Mouse (Mus musculus): Measurements from ENCODE around the gene Plekhm2.

Plekhm2 gene

DNA sequence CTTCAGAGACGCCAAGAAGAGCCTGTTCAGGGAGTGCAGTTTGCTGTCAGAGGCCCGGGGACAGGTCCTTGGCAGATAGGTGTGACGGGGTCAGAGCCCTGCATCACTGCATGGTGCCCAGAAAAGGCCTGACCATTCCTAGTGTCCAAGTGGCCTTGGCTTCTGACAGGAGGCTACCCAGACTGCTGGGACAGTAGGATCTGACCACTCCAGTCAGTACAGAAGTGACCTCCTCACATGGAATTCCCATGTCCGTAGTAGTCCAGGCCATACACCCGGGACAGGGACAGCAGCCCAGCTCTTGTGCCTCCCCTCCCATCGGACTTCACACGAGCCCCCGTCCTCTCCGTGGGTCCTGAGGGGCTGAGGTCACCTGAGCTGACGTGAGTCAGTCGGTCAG, 34.7 kb downstream of the Plekhm2 start:
- peak in 1 of 2 experiments; percentile 38 for DNase-seq

DNA sequence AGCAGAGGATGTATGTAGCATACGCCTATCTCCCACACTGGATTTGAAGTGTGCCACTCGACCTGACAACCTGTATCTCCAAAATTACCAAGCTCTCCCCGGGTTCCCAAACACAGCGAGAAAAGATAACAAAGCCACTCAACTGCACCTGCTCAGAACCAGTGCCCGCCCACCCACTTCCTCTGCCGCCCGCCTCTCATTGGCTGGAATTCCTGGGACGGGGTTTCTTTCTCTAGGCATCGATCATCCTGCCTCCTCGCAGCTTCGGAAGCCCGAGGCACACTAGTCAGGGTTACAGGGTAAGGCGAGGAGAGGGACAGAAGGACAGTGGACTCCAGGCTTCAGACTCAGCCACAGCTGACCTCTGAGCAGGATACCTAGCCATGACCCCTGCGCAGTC, 36.0 kb downstream of the Plekhm2 start:
- DNase-seq = peak in 1 of 2 experiments; percentile 40

DNA sequence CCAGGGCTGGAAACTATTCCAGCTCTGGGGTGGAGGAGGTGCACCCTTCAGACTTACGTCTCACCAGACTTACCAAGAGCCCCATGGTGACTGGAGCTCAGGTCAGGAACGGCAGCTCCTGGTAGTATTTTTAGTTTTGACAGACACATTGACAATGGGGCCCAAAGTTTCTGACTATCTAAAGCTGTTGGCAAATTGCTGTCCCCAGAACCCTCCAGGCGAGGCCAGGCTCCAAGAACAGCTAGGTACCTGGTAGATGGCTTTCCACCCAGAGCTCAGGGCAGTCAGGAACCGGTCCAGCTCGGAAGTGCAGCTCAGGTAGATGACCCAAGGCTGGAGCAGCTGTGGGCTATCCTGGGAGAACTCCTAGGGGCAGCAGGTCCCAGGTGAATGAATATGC, 37.2 kb downstream of the Plekhm2 start:
- DNase-seq = no peak

DNA sequence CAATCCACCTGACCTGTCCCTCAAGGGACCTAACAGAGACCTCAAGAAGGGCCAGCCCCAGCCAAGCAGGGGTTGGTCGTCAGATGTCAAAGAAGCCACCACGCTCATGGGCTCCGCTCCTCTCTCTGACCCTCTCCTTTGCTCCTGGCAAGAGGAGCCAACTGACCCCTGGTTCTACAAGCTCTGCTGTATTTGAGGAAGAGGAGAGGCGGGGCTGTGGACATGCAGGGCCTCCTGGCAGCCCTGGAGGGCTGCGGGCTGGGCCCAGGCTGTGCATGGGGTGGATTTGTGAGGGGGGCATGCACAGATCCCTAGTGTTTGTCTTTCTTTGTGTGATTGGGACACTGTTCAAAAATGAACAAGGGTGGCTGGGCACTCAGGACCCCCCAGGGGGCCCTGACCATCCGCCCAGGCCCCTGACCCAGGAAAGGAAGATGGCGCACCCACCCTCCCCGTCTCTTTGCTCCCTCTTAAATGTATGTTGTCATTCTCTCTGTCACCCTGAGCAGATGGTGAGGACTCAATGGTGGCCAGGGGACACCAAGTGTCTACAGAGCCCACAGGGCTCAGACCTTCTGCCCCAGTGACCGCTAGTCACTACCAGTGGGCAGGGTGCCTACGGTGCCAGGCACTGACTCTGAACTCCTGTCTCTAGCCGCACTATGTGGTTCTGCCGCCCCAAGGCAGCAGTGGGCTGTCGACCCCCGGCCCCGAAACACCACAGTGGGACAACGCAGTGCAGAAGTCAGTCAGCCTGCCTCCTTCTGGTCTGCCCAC, 38.7 kb downstream of the Plekhm2 start:
- no peak for DNase-seq

DNA sequence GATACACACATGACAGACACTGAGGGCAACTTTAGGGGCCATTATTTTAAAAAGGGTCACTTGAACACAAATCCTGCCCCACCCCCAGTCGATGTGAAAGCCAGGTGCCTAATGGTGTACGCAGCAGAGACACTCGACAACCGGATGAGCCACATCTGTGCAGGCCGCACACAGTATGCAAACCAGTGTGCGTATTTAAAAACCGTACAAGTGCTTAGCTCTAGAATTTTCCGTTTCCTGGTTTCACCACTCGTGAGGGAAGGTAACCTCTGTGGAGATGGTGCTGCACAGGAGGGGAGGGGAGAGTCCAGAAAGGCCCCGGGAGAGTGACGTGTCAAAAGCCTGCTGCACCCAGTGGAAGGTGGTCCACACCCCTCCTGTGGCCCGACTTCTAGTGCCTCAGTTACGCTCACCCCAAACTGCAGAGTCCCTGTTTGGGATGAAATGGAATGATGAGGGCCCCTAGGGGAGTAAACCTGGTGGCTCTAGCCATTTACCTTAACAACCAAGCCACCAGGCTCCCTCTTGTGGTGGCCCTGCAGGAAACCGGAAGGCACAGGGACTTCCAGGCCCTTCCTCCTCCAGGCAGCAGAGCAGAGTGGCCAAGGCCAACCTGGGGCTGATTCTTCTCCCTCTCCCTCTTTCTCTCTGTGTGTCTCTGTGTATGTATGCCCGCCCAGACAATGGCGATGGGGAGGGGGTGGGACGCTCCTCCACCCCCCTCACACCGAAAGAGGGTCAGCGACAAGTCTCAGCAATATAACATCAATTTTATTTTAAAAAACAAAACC, 39.5 kb downstream of the Plekhm2 start:
- DNase-seq = peak; percentile 70 to 80

DNA sequence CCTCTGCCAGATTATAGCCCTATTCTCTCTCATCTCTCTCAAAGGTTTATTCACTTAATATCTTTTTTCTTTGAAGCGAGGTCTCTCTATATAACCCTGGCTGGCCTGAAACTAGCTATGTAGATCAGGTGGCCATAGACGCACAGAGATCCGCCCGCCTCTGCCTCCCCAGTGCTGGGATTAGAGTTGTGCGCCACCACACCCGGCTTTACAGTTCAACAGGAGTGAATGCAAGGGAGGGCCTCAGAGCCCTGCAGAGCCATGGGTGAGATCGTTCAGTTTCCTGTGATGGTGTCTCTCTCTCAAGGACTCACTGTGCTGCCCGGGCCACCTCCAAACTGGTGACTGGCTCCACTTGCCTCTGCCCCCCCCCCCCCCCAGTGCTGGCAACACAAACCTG, 40.6 kb downstream of the Plekhm2 start:
- DNase-seq = no peak

DNA sequence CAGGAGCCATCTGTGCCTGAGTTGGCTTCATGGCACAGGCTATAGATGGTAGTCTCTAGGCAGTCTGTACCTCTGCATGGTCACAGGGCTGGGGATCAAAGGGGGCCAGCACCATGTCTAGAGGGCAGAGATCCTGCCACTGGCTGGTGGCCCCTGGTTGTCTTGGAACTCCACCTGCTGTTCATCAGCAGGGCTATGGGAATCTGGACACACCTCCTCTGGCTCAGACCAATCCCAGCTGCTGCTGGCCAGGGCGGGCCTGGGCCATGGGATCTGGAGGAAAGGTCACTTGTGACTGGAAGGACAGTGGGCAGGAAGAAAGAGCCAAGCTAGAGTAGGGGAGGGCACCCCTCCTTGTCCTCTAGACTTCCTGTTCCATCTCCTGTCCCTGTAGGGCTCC, 41.0 kb downstream of the Plekhm2 start, which contains the start of gene Slc25a34:
Gene Slc25a34, minus strand, starts transcription at position 156 of the 400 bp plus-strand sequence.
- peak; percentile 83 to 96 for DNase-seq

DNA sequence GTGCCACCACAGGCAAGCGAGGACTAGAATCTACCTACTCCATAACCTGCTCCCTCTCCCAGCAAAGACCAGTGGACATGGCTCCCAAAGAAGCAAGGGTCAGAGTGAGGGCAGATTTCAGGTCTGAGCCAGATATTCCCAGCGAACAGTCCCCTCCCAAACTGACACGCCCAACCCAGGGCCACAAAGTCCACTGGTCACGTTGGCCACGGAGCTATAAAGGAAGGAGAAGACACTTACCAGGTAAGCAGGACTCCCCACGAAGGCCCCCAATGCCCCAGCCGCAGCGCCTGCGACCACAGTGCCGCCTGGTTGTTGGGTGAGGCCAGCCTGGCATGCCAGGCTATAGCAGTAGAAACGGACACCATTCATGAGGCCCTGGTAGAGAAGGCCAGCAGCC, 41.7 kb downstream of the Plekhm2 start:
- peak; percentile 78 to 91 for DNase-seq

DNA sequence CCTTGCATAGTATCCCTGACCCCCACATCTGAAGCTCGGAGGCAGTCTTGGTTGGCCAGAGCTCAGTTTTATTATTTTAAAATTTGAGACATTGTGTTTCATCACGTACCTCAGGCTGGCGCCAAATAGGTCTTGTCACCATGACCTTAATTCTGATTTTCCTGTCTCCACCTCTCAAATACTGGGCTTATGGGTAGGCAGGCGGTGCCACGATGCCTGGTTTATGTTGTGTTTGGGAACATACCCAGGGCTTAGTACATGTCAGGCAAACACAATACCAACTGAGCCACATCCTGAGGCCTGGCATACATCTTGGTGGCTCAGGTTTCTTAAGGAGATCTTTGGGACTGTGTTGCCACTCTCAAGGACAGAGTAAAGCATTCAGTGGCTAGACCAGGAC, 42.1 kb downstream of the Plekhm2 start:
- no peak for DNase-seq

DNA sequence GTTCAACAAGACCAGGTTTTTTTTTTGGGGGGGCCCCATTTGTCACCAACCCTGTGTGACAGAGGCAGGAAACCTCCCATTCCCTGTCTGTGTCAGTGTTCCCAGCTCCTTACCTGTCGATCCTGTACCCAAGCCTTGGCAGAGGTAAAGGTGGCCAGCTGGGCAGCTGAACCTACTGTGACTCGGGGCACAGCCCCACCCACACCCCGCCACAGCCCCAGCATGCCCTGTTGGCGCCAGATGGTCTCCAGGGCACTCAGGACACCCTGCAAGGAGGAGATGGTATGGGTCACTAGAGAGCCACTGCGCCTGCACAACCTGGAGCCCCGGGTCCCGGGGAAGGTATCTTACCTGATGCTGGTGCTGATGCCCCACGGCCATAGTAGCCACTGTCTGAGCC, 42.6 kb downstream of the Plekhm2 start:
- peak in 1 of 2 experiments; percentile 77 for DNase-seq

DNA sequence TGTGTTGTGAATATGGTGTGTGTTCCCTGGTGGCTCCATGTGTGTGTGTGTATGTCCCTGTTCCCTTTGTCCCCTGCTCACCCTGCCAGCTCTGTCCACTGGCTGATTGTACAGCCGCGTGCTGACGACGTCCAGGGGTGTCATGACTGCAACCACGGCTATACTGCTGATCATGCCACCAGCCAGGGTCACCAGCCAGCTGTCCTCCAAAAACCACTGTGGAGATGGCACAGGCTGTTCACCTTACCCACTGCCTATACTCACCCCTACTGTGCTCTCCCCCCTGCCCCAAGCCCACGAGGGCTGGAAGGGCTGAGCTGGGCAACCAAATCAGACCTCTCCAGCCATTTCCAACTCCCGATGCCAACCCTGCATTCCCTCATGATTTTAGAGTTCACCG, 43.4 kb downstream of the Plekhm2 start:
- no peak for DNase-seq

DNA sequence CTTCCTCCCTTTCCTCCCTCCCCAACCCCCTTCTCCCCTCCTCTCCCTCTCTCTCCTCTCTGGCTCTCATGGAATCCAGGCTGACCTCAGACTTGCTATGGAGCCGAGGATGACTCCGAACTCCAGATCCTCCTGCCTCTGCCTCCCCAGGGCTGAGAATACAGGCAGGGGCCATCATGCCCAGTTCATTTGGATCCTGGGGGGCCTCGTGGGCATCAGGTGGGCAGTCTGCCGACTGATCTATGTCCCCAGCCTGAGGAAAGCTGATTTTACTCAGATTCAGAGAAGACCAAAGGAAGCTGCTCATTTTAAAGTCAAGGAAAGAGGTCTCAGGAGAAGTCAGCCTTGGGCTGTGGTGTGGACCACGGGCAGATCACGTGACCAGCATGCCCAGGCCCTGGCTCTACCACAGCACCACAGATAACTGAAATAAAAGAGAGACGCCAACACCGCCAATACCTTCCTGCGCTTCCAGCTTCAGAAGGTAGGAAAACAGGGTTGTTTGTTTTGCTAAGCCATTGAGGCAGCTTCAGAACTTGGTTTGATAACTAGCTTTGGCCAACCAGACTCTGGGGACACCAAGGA, 45.3 kb downstream of the Plekhm2 start:
- no peak for DNase-seq

DNA sequence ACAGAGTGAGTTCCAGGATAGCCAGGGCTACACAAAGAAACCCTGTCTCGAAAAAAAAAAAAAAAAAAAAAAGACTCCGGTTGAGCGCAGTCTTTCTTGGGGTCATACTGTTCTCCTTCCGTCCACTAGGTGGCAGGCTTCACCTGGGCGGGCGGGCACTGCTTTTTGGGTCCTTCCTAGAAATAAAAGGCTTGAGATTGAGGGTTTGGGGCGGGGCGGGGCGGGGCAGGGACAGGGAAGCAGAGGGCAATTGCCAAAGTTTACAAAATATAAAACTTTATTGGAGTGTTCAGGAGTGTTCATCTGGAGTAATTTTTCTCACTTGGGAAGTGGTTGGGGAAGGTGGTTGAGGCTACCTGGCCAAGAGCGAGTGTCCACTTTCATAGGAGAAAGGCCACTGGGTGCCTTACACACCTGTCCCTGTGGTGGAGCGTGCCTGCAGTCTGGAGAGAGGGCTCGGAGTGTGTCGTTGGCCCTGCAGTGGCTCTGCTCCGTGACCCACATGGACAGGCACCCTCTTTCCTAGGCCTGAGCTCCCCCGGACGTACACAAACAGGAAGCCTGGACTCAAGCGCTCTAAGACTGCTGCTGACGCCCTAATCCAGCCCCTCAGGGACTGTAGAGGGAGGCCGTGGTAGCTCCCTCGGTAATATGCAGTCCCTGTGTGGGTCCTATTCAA, 46.0 kb downstream of the Plekhm2 start, which contains the start of gene Tmem82:
Gene Tmem82, minus strand, starts transcription at position 69 of the 679 bp plus-strand sequence.
- peak; percentile 70 to 75 for DNase-seq

DNA sequence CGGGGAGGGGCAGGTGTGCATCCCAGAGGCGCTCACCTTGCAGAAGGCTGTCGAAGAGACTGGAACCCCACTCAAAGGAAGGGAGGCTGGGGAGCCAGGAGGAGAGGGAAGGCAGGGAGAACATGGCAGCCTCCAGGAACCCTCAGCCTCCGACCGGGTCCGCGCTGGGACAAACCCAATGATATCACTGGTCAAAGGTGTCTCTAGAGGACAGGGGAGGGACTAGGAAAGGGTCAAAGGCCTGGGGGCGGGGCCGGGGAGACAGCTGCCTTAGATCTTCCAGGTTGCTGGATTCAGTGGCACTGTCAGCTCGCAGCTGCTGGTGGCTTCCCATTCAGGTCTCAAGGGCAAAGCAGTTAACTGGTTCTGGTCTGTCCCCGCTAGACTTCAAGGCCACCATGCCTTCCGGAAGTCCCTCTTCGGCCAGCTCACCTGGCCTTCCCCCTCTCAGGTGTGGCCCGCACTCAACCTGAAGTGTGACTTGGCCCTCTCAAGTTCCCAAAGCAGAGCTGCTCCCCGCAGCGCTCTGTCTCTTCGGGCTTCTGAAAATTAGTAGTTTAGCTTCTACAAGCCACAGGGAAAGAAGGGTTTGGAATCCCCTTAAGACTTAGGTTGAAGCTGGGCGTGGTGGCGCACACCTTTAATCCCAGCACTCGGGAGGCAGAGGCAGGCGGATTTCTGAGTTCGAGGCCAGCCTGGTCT, 46.7 kb downstream of the Plekhm2 start:
- peak; percentile 87 to 93 for DNase-seq

DNA sequence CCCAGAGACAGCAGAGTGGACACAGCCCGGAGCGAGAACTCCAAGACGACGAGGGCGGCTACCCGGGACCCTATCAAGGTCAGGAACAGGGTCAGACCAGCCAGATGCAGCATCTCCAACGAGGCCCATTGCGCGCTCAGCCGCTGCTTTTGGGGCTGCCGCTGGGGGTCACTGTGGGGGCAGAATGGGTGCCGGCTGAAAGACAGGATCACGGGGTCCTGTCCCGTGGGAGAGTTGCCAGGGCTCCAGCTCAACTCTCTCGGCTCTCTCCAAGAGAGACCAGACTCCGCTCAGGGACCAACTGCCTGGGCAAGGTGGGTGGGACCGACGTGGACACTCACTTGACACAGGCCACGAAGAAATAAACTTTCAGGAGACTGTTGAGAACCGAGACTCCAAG, 47.4 kb downstream of the Plekhm2 start:
- DNase-seq = peak; percentile 81 to 88

DNA sequence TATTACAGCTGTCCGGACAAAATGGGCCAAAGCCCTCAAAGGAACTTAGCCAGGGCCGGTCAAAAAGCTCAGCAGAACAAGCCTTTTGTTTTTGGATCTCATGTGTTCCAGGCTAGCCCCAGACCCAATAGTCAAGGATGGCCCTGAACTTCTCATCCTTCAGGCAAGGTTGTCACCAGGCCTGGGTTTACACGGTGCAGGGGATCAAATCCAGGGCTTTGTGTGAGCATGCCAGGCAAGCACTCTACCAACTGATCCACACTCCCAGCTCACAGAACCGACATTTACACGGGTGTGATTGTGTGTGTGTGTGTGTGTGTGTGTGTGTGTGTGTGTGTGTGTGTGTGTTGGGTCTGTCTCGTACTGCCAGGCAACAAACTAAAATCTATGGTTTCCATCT, 47.9 kb downstream of the Plekhm2 start:
- no peak for DNase-seq

DNA sequence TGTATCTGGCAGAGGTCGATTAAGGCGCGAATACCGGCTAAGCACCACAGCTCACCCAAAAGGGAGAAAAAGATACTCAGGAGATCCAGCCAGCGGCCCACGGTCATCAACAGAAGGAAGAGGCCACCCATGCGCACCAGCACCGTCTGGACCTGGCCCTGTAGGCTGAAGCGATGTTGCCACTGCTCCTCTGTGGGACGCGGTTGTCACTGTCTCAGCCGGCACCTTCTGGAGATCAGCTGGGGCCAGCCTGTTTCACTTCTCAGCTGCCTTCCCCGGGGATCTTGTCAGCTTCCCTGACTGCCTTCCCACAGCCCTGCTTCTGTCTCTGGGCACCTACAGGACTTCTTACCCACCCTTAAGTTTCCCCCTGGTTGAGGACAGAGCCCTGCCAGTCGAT, 49.8 kb downstream of the Plekhm2 start:
- no peak for DNase-seq

DNA sequence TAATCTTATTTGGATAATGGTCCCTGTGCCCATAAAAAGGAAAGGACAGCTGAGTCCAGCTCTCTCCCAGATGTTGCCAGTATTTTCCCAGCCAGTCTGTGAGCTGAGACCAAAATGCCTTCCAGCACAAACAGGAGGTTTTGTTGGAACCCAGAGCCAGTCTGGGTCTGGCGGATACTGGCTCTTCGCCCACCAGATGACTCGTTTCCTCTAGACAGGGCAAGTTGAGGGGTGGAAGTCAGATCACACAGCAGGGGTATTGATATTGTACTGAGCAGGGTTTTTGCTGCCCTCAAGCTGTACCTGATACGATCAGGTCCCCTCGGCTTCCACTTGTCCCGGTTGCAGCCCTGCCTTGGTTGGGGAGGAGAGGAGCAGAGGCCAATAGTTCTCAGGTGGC, 55.2 kb downstream of the Plekhm2 start:
- peak; percentile 61 to 75 for DNase-seq

DNA sequence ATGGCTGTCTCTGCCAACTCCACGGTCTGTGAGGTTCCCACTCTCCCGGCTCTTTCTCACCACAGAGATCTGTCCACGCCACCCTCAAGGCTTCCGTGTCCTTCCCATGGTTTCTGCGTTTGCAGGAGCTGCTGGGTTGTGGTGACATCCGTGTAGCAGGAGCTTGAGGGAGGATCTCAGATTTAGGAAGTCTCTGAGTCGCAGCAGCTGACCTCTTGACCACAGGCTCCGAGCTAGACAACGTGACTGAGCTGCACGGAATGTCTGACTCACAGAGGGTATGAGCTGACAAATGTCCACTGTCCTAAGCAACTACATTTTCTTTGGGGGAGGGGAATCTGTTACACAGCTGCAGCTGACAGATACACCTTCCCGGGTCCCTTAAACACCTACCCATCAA, 58.8 kb downstream of the Plekhm2 start, which contains the start of gene Fblim1:
Gene Fblim1, minus strand, starts transcription at position 236 of the 400 bp plus-strand sequence.
- peak; percentile 59 to 79 for DNase-seq

DNA sequence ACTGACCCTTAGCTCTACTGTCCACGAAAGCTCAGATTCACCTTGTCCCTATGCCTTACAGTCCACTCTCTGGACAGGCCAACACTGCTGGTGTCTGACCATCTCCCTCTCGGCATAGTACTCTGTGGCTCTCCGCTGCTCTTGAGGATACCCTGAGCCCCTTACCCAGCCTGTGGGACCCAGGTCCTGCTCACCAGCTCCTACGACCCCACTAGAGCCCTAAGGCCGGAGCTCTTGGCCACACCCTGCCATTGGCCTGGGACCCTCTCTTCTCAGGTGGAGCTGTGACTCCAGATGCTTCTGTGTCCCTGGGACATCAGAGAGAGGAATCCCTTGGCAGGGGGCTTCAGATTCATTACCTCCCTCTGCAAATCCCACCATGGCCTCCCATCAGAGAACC, 59.3 kb downstream of the Plekhm2 start:
- DNase-seq = no peak

DNA sequence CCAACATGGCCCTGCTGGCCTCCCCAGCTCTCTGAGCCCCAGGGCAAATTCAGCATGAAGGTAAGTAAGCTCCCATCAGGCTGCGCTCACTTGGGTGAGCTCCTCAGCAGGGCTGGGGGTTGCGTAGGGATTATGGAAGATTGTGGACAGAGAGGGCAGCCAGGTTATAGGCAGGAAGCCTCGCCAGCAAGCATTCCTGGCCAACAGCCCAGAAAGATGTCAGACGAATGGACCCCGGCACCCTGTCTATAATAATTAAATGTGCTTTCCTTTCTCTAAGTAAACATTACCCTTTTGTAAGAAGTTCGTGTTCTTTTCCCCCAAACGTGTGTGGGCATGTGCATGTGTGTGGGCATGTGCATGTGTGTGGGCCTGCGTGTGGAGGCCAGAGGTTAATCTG, 60.2 kb downstream of the Plekhm2 start:
- DNase-seq = peak; percentile 90 to 92

DNA sequence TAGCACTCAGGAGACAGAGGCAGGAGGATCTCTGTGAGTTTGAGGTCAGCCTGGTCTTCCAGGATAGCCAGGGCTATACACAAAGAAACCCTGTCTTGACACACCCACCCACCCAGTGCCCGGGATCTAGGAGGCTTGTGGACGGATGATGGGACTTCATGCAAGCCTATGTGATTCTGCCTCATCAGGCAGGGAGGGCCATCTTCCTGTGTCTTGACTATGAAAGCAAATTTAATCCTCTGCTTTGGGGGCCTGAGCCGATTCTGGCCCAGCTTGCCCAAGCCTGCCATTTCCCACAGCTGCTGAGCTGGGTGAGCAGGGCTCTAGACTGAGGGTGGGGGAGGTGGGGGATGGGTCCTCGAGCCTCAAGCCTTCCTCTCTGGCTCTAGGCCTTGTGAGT, 60.8 kb downstream of the Plekhm2 start:
- no peak for DNase-seq

Measured in kidney, postnatal 25 days (tissue).